Mouse (Mus musculus): ENCODE measurements around the gene Nat8f5.
A peak's percentile ranks its signal among the peaks of the same experiment; 100 is the strongest.
"Not testable (repeated sequence)": the region's sequence is repeated elsewhere in the genome, so short reads cannot be mapped to it uniquely, and the experiment has no call there.

The Nat8f5 gene

GRCm38 (mm10) chr6:85836098-85836497 lies 15.3 kb upstream of the Nat8f5 start:
- not testable (repeated sequence) for DNase-seq (ENCODE audit: low spot score)

DNA sequence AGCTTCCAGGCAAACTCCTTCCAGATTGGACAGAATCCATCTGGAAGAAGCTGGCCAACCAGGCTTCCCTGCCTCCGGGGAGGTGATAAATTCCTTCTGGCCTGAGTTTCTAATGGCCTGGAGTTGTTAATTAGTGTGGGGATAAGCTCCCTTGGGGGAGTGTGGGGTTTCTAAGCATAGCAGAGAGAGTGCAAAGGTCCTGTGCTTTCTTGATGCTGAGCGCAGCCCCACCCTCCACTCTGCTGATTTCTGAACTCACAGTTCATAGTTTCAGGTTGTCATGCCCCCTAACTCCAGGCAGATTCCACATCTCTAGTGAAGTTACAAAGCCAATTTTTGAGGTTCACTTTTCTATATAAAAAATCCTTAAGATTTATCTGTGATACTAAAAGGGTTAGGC lies 14.3 kb upstream of the Nat8f5 start:
- not testable (repeated sequence) for DNase-seq (ENCODE audit: low spot score)

DNA sequence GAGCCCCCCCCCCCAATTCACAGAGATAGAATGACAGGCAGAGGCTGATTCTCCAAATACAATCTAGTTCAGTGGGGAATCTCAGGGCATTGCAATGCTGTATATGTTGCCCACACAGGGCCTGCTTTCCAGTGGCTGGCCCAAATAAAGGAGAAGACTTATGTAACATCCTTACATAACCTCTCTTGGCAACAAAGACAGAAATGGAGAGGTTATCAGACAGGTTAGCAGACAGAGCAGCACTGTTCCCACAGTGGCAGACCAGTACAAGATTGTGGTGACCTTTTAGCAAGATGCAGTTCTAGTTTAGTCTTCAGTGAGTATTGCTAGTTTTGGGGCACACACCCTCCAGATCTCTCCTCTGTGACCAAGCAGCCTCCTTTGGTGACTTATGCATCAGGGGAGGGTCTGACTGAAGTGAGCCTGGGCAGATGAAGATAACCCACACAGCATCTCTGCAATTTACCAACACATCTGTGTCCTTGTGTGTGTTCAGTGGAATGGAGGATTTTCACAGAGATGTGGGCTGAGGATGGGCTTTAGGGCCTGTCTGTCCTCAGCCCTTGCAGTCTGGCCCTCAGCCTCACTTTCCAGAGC lies 13.8 kb upstream of the Nat8f5 start:
- not testable (repeated sequence) for DNase-seq (ENCODE audit: low spot score)

DNA sequence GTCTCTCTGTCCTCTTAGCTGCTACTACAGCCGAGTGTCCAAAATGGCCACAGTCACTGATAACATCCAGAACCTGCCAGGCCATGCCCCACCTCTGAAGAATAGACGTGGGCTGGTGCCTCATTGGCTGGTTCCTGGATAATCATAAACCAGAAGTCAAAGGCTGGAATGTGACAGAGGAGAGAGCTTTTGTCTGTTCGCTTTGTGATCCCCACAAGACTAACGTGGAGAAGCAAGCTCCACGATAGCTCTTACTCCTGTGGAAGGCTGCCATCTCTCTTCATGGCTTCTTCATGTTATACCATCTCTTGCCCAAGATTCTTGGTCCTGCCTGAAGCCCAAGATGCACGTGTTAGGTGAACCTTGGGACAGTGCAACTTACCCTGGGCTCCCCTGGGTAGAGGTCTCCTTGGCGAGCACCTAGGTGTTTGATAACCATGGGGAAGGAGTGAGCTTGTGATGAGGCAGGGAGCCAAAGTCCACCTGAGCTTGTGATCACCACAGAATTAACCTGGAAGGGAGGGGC lies 11.1 kb upstream of the Nat8f5 start, which contains the start of gene Nat8:
Nat8 (minus strand) TSS at position 287 of the 526 bp plus-strand sequence.
- peak; percentile 43 for DNase-seq (ENCODE audit: low spot score)

GRCm38 (mm10) chr6:85829462-85829861 lies 8.7 kb upstream of the Nat8f5 start:
- no peak for DNase-seq (ENCODE audit: low spot score)

- DNase-seq (ENCODE audit: low spot score): no peak
Measured at GRCm38 (mm10) chr6:85825886-85826285, 5.1 kb upstream of the Nat8f5 start.

DNA sequence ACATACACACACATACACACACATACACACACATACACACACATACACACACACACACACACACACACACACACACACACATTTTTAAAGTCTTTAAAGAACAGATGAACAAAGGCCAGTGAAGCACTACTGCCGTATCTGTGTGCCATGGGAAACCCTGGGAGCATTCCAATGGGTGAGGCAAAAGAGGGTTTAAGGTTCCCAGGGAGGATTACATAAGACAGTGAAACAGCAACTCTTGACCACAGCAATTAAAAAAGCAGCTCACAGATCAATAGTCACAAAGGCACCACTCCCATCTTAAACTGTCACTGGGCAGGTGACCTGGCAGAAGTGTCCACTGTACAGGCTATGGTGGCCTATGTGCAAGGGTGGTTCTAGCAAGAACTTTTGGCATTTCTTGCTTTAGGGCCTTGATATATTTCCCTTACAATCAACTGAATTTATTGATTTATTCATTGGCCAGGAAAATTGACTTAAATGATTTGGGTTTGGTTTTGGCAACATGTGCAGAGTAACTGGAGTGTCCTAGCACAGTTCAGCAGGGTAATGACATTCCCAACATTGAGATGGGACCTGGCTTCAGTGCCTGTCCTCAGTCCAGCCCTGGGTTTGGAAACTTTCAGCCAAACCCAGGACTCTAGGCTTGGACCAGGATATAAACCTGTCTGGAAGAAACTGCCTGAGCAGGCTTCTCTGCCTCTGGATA lies 2.8 kb upstream of the Nat8f5 start:
- DNase-seq (ENCODE audit: low spot score): no peak

DNA sequence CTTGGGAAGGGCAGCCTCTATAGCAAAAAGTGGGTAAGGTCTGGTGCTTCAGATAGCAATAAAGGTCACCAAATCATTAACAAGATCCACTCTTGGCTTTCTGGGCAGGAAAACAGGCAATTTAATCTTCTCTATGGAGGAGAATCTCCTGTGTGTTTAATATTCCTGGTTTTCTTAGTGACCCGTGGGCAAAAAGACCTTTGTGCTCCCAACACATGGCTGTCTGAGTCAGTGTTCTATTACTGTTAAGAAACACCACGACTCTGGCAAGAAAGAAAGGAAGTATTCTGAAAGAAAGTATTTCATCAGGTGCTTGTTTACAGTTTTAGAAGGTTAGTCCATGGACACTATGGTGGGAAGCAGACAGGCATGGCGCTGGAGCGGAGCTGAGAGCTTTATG lies 1.5 kb upstream of the Nat8f5 start:
- no peak for DNase-seq (ENCODE audit: low spot score)

GRCm38 (mm10) chr6:85818338-85818737 lies 2.4 kb downstream of the Nat8f5 start:
- DNase-seq (ENCODE audit: low spot score): no peak

DNA sequence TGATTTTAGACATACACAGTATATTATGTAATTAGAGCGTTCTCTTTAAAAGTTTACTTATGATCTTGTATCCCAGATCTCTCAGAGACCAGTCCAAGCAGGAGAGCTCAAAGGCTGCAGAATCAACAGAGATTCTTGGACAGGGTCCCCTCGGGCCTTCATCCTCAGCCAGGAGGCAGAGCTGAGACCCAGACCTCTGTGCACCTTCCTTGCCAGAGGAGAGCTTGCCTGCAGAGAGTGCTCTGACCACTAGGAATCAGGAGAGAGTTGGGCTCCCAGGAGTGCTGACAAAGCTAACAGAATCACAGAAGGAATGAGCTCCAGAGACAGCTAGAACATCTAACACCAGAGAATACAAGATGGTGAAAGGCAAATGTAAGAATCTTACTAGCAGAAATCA lies 7.4 kb downstream of the Nat8f5 start:
- no peak for DNase-seq (ENCODE audit: low spot score)

DNA sequence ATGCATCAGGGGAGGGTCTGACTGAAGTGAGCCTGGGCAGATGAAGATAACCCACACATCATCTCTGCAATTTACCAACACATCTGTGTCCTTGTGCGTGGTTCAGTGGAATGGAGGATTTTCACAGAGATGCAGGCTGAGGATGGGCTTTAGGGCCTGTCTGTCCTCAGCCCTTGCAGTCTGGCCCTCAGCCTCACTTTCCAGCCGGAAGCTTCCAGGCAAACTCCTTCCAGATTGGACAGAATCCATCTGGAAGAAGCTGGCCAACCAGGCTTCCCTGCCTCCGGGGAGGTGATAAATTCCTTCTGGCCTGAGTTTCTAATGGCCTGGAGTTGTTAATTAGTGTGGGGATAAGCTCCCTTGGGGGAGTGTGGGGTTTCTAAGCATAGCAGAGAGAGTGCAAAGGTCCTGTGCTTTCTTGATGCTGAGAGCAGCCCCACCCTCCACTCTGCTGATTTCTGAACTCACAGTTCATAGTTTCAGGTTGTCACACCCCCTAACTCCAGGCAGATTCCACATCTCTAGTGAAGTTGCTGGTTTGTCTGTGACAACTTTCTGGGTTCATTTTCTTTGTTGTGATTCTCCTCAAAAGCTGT lies 9.7 kb downstream of the Nat8f5 start:
- not testable (repeated sequence) for DNase-seq (ENCODE audit: low spot score)

DNA sequence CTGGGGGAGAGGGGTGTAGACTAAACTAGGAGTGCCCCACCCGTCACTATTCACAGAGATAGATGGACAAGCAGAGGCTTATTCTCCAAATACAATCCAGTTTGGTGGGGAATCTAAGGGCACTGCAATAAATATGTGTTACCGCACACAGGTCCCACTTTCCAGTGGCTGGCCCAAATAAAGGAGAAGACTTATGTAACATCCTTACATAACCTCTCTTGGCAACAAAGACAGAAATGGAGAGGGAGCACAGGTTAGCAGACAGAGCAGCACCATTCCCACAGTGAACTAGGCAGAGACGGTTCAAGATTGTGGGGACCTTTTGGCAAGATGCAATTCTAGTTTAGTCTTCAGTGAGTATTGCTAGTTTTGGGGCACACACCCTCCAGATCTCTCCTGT lies 10.3 kb downstream of the Nat8f5 start:
- DNase-seq (ENCODE audit: low spot score): not testable (repeated sequence)

- not testable (repeated sequence) for DNase-seq (ENCODE audit: low spot score)
Measured at GRCm38 (mm10) chr6:85809784-85810183, 11.0 kb downstream of the Nat8f5 start.

GRCm38 (mm10) chr6:85803180-85803579 lies 17.6 kb downstream of the Nat8f5 start:
- DNase-seq (ENCODE audit: low spot score): not testable (repeated sequence)
